Mouse (Mus musculus): Measurements from ENCODE around the gene Nek5. TPM values are rescaled to one million over a fixed set of nuclear protein-coding genes. Genes with fewer than 3 reads are reported as not detected.

Nek5 gene
- total RNA-seq, 1 experiment from 2014 or later: not detected

- ATAC-seq (replicated peaks; ENCODE audit: insufficient number of reproducible peaks, low FRiP score, low TSS enrichment, poor library complexity, severe bottlenecking): no peak
Observed at GRCm38 (mm10) chr8:22037022-22037421, 87.8 kb downstream of the Nek5 start.

- ATAC-seq (replicated peaks; ENCODE audit: insufficient number of reproducible peaks, low FRiP score, low TSS enrichment, poor library complexity, severe bottlenecking): no peak
Observed at GRCm38 (mm10) chr8:22036137-22036536, 88.7 kb downstream of the Nek5 start.

DNA sequence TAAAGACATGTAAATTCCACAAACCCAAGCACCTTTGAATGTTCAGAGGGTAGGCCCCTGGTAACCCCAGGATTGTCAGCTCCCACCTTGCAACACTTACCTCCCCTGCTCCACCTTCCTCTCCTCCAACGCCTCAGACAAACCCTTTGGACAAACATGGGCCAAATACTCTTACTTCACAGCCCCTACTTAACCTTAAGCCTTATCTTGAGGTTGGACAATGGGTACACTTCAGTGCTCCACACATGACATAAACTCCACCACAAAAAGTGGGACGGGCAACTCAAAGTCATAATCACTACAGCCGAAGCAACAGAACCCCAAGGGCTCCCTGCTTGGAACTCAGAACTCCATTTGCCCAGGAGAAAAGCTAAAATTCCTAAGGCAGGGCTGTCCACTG lies 93.9 kb downstream of the Nek5 start:
- ATAC-seq (replicated peaks; ENCODE audit: insufficient number of reproducible peaks, low FRiP score, low TSS enrichment, poor library complexity, severe bottlenecking): no peak

- ATAC-seq (replicated peaks; ENCODE audit: insufficient number of reproducible peaks, low FRiP score, low TSS enrichment, poor library complexity, severe bottlenecking): no peak
Observed at GRCm38 (mm10) chr8:22028973-22029372, 95.9 kb downstream of the Nek5 start.

GRCm38 (mm10) chr8:22025241-22025640 lies 99.6 kb downstream of the Nek5 start:
- no peak for ATAC-seq (replicated peaks; ENCODE audit: insufficient number of reproducible peaks, low FRiP score, low TSS enrichment, poor library complexity, severe bottlenecking)

Other genes starting within 250 kb of the Nek5 start
- gene Defb9, start 239.6 kb downstream of the Nek5 start, total RNA-seq (2017): not detected in 3 replicates
- gene Defb11, start 218.6 kb downstream of the Nek5 start, total RNA-seq (2017): not detected in 3 replicates
- not detected in 3 replicates for gene Defb15, start 192.3 kb downstream of the Nek5 start, total RNA-seq (2017)
- not detected in 3 replicates for gene Defb35, start 186.7 kb downstream of the Nek5 start, total RNA-seq (2017)
- not detected in 3 replicates for gene Defb13, start 178.3 kb downstream of the Nek5 start, total RNA-seq (2017)
- not detected in 3 replicates for gene Fam90a1a, start 166.3 kb downstream of the Nek5 start, total RNA-seq (2017)
- gene Ccdc70, start 155.3 kb downstream of the Nek5 start, total RNA-seq (2017): not detected in 3 replicates
- gene Atp7b, start 64.7 kb downstream of the Nek5 start, total RNA-seq (2017): not detected in 3 replicates
- gene Alg11, start 64.3 kb downstream of the Nek5 start, total RNA-seq (2017): 11.0 to 16.5 TPM (median 11.2 TPM) in 3 replicates
- gene Nek3, start 41.4 kb upstream of the Nek5 start, total RNA-seq (2017): 1.2 to 4.3 TPM (median 3.9 TPM) in 3 replicates
- 2.8 to 6.6 TPM (median 2.8 TPM) in 3 replicates for gene Ckap2, start 60.8 kb upstream of the Nek5 start, total RNA-seq (2017)
- 40.5 to 54.9 TPM (median 49.6 TPM) in 3 replicates for gene Vps36, start 67.8 kb upstream of the Nek5 start, total RNA-seq (2017)
- 0.43 to 1.4 TPM in 2 of 3 replicates, not detected in the other for gene Thsd1, start 102.3 kb upstream of the Nek5 start, total RNA-seq (2017)
- gene Tpte, start 158.4 kb upstream of the Nek5 start, total RNA-seq (2017): not detected in 3 replicates